Mouse (Mus musculus): Measurements from ENCODE around the gene Atp6v0a4. TPM values are rescaled to one million over a fixed set of nuclear protein-coding genes. Genes with fewer than 3 reads are reported as not detected.

The Atp6v0a4 gene
- polyA plus RNA-seq, 1 experiment from 2014 or later, result 11.9 TPM

GRCm38 (mm10) chr6:38147301-38147700 lies 22.9 kb upstream of the Atp6v0a4 start:
- 87% methylated on average over 5 of the region's 5 CpGs for WGBS
- Histone ChIP-seq H3K9me3 (ENCODE audit: control insufficient read depth, low read length) (no peaks in the 10 kb centered on the region), H3K27ac (replicated peaks) (no peak overlapping the region), H3K4me3 (ENCODE audit: low read depth, low read length) (no peak overlapping the region), H3K27me3 (ENCODE audit: control insufficient read depth, insufficient read depth, low read length) (no peaks in the 10 kb centered on the region), H3K4me1 (replicated peaks; ENCODE audit: control insufficient read depth, insufficient read depth) (no peaks in the 10 kb centered on the region; the same call in 1 of the 2 replicates), H3K9ac (ENCODE audit: low read length) (no peak overlapping the region), H3K36me3 (ENCODE audit: control insufficient read depth, insufficient read depth, low read length) (peaks cover 4% of the 10 kb centered on the region; the same call in 1 of the 2 replicates), H3K4me2 (replicated peaks; ENCODE audit: low read depth) (no peak overlapping the region)
- no peak for TF ChIP-seq CTCF (IDR thresholded peaks at IDR 0.05; ENCODE audit: low read depth)
- no peak for TF ChIP-seq EP300 (optimal IDR thresholded peaks at IDR 0.05)
- no peak for ATAC-seq (ENCODE audit: low FRiP score, low TSS enrichment)
- DNase-seq (ENCODE audit: low spot score), result no peak

GRCm38 (mm10) chr6:38145463-38146065 lies 21.2 kb upstream of the Atp6v0a4 start:
- Histone ChIP-seq H3K9me3 (ENCODE audit: control insufficient read depth, low read length) (no peaks in the 10 kb centered on the region), H3K27me3 (ENCODE audit: control insufficient read depth, insufficient read depth, low read length) (no peaks in the 10 kb centered on the region), H3K4me1 (replicated peaks; ENCODE audit: control insufficient read depth, insufficient read depth) (no peaks in the 10 kb centered on the region; the same call in 1 of the 2 replicates), H3K36me3 (ENCODE audit: control insufficient read depth, insufficient read depth, low read length) (peaks cover 4% of the 10 kb centered on the region; the same call in 1 of the 2 replicates), H3K4me3 (ENCODE audit: low read depth, low read length) (no peak overlapping the region), H3K4me2 (replicated peaks; ENCODE audit: low read depth) (no peak overlapping the region), H3K27ac (replicated peaks) (peak overlapping the region; percentile 58), H3K9ac (ENCODE audit: low read length) (no peak overlapping the region)
- WGBS, result 67% methylated on average over 8 of the region's 8 CpGs
- ATAC-seq (ENCODE audit: low FRiP score, low TSS enrichment) (no peak), DNase-seq (ENCODE audit: low spot score) (no peak)
- no peak for TF ChIP-seq CTCF (IDR thresholded peaks at IDR 0.05; ENCODE audit: low read depth)
- no peak for TF ChIP-seq EP300 (optimal IDR thresholded peaks at IDR 0.05)

- ATAC-seq (ENCODE audit: low FRiP score, low TSS enrichment) (peak; percentile 47), DNase-seq (ENCODE audit: low spot score) (peak; percentile 27)
- Histone ChIP-seq H3K4me3 (ENCODE audit: low read depth, low read length) (no peak overlapping the region), H3K4me2 (replicated peaks; ENCODE audit: low read depth) (no peak overlapping the region), H3K9me3 (ENCODE audit: control insufficient read depth, low read length) (no peaks in the 10 kb centered on the region), H3K36me3 (ENCODE audit: control insufficient read depth, insufficient read depth, low read length) (peaks cover 4% of the 10 kb centered on the region; the same call in 1 of the 2 replicates), H3K27ac (replicated peaks) (peak overlapping the region; percentile 61; the same call in 1 of the 2 replicates), H3K9ac (ENCODE audit: low read length) (no peak overlapping the region), H3K27me3 (ENCODE audit: control insufficient read depth, insufficient read depth, low read length) (no peaks in the 10 kb centered on the region), H3K4me1 (replicated peaks; ENCODE audit: control insufficient read depth, insufficient read depth) (no peaks in the 10 kb centered on the region; the same call in 1 of the 2 replicates)
- WGBS, result 23% methylated on average over 9 of the region's 9 CpGs
- no peak for TF ChIP-seq EP300 (optimal IDR thresholded peaks at IDR 0.05)
- no peak for TF ChIP-seq CTCF (IDR thresholded peaks at IDR 0.05; ENCODE audit: low read depth)
Measured at GRCm38 (mm10) chr6:38144161-38144998, 20.0 kb upstream of the Atp6v0a4 start.

- H3K9ac ChIP-seq (ENCODE audit: low read length), result no peak overlapping the region
- no peaks in the 10 kb centered on the region for H3K9me3 ChIP-seq (ENCODE audit: control insufficient read depth, low read length)
- H3K27ac ChIP-seq (replicated peaks), result no peak overlapping the region
- DNase-seq (ENCODE audit: low spot score) (no peak), ATAC-seq (ENCODE audit: low FRiP score, low TSS enrichment) (no peak)
- TF ChIP-seq EP300 (optimal IDR thresholded peaks at IDR 0.05) (no peak), CTCF (IDR thresholded peaks at IDR 0.05; ENCODE audit: low read depth) (no peak)
- no peaks in the 10 kb centered on the region for H3K27me3 ChIP-seq (ENCODE audit: control insufficient read depth, insufficient read depth, low read length)
- 83% methylated on average over 9 of the region's 9 CpGs for WGBS
- no peak overlapping the region for H3K4me2 ChIP-seq (replicated peaks; ENCODE audit: low read depth)
- H3K4me1 ChIP-seq (replicated peaks; ENCODE audit: control insufficient read depth, insufficient read depth), result no peaks in the 10 kb centered on the region; the same call in 1 of the 2 replicates
- no peaks in the 10 kb centered on the region for H3K36me3 ChIP-seq (ENCODE audit: control insufficient read depth, insufficient read depth, low read length)
- no peak overlapping the region for H3K4me3 ChIP-seq (ENCODE audit: low read depth, low read length)
Measured at GRCm38 (mm10) chr6:38140402-38140801, 16.0 kb upstream of the Atp6v0a4 start.

DNA sequence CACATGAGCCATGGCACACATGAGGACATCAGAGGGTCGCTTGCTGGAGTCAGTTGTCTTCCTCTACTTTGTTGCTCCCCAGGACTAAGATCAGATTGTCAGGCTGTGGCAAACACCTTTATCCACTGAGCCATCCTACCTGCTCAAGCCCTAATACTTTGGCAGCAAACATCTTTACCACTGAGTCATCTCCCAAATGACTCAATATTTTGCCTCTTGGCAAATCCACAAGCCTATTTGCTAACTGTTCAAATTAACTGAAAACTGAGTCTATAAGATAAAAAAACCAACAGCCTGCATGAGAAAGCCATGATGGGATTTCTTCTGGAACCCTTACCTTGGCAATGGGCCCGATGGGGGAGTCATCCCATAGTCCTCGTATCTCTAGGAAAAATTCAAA lies 14.7 kb upstream of the Atp6v0a4 start:
- WGBS, result 78% methylated on average over 3 of the region's 3 CpGs
- ATAC-seq (ENCODE audit: low FRiP score, low TSS enrichment), result no peak
- Histone ChIP-seq H3K9me3 (ENCODE audit: control insufficient read depth, low read length) (no peaks in the 10 kb centered on the region), H3K36me3 (ENCODE audit: control insufficient read depth, insufficient read depth, low read length) (no peaks in the 10 kb centered on the region), H3K9ac (ENCODE audit: low read length) (no peak overlapping the region), H3K27me3 (ENCODE audit: control insufficient read depth, insufficient read depth, low read length) (no peaks in the 10 kb centered on the region), H3K4me2 (replicated peaks; ENCODE audit: low read depth) (no peak overlapping the region), H3K4me3 (ENCODE audit: low read depth, low read length) (no peak overlapping the region), H3K4me1 (replicated peaks; ENCODE audit: control insufficient read depth, insufficient read depth) (no peaks in the 10 kb centered on the region), H3K27ac (replicated peaks) (no peak overlapping the region)
- DNase-seq (ENCODE audit: low spot score), result no peak
- no peak for TF ChIP-seq EP300 (optimal IDR thresholded peaks at IDR 0.05)
- TF ChIP-seq CTCF (IDR thresholded peaks at IDR 0.05; ENCODE audit: low read depth), result no peak

All from stomach, postnatal 0 days (tissue).